Mouse (Mus musculus) forelimb bud, embryonic 11.5 days (tissue): ENCODE results near the gene Vdac1.

Experiments
- DNase-seq: peaks from one replicate; pipeline ENCODE4 v3.0.0-alpha.2; 2012; ENCODE audit warnings: low read depth, low spot score

Vdac1 gene

DNA sequence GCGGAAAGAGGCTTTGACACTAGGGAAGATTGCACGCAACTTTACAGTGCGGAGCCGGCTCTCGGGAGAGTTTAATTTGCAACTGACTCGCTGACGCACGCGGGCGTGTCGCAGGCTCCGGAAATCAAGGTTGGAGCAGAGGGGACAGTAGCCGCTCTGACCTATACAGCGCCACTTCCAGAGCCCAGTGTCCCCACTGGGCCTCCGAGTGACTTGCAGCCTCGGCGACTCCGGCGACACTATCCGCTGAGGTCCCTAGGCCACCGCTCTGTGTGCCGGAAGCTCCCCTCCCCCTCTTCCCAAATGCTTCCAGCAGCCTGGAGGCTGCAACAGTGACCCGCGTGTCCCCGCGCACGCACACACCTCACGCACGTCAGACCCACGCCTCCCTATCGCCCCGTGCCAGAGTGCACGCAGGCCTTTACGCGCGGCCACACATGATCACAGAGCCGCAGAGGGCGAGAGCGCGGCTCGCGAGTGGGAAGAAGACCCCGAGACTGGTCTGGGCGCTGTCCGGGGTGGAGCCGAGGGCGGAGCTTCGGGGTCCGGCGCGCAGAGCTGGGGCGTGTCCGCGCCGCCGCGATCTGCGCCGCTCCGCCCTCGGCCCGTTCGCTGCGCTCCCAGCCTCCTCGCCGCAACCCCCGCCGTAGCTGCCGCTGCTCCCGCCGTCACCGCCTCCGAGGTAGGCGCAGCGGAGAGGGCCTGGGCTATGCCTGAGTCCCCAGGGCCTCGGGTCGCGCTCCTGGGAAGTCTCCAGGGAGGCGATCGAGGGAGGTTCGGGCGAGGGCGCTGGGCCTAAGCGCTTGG lies at the start of gene Vdac1:
TSS of gene Vdac1 (plus strand) at position 390 of the 807 bp plus-strand sequence.
- peak; percentile 78 for DNase-seq

DNA sequence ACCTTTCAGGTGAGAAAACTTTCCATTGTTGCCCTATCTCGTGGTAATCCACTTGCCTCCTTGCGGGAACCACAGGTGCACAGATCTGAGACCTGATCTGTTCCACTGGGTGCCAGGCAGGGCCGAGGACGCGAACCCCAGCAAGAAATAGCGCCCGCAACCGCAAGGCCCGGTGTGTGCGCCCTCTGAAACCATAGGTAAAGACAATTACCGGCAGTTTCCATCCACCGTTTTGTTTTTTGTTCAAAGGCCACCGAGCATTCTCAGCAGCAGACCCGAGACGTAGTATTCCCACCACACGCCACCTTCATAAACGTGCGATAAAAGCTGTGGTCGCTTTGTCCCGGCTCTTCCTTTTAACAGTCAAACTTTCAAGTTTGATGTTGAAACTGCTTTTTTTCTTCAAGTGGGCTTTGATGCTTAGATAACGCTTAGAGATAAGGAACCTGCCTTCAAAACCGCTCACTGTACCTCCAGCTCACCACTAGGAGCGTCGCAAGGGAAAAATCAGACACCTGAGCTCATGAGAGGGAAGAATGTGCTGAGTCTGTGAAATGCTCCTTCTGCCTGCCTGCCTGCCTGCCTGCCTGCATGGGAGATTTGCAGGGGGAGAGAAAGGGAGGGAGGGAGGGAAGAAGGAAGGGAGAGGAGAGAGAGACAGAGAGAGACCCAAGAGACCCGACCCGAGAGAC lies 46.4 kb upstream of the Vdac1 start:
- DNase-seq = peak; percentile 26

- DNase-seq = no peak
These were observed 42.2 kb upstream of the Vdac1 start for GRCm38 (mm10) chr11:52318445-52318844.

DNA sequence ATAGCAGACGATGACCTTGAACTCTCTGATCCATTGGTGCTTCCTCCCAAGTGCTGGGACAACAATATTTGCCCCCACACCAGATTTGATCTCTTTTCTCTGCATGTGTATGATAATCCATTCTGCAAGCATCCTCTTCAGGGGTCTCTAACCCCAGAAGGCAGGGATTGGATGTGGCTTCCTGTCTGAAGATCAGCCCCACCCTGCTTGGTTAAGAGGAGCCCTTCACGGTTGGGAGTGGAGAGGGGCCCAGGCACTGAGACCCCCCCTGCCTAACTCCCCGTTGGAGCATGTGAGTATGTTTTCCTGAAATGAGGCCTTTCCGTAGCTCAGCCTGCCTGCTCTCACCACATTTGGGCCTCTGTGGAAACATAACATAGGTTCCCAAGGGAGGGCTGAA lies 41.0 kb upstream of the Vdac1 start:
- DNase-seq = no peak

- DNase-seq = no peak
These were observed 40.1 kb upstream of the Vdac1 start for GRCm38 (mm10) chr11:52320529-52320928.

DNA sequence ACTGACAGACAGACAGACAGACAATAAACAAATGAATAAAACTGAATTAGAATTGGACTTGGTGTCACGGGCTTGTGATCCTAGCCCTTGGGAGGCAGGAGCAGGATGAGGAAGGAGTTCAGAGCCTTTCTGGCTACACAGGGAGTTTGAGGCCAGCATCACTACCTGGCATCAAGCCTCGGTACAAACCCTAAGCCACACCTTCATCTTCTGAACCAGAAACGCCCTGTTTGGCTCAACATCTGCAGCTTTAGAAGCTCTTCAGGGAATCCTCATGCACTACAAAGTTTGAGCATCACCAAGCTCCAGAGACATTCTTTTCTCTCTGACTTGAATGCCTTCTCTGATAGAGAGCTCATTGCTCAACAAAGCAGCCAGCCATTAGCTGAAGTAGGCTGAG lies 39.1 kb upstream of the Vdac1 start:
- no peak for DNase-seq

DNA sequence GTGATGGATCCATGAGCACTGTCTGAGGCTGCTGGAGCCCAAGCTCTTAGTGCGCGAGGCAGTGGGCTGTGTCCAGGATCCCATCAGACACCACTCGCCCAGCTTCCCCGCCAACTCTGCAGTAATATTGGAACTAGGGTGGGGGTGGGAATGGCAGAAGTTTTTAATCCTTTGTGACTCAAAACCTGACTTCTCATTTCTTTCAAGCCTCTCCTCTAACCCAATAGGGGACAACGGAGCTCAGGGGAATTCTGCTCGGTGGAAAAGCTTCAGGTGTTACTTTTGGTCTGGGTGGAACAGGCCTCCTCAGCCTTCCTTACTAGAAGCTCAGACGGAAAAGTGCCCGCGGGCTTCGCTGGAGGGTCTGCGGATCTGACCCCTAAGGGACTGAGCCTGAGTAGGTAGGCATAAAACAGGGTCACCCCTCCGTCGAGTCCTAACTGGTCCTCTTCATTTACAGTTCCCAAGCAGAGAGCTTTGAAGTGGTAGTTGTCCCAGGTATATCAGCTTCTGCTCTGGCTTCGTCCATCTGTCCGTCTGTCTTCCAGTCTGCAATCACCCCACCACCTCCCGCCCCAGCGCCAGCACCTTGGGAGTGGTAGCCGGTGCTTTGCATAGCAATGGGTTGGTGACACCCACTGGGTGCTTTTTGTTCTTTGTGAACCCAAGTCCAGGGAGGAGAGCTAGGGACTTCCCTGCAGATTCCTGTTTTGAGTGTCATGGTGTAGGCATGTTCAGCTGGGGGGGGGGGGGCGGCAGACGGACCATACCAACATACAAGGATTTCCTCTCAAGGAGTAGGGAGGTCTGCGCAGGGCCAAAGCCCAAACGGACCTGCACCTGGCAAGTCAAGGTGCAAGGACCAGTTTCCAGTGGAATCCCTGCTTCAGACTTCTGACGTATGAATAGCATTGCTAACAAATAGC lies 36.0 kb upstream of the Vdac1 start:
- no peak for DNase-seq

DNA sequence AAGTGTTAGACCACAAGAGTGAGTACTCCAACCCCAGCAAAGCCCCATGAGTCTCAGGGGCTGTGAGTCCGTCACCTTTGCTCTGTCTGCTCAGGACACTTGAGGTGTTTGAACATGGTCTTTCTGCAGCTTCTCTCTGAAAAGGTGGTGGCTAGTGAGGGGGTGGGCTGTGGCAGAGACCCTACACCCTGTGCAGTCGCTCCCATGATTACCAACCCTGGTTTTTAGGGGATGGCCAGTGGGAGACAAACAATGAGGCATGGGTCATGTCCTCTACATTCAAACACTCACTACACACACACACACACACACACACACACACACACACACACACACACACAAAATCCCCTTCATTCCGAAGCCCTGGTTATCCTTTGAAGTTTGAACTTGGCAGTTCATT lies 33.3 kb upstream of the Vdac1 start:
- DNase-seq = no peak

DNA sequence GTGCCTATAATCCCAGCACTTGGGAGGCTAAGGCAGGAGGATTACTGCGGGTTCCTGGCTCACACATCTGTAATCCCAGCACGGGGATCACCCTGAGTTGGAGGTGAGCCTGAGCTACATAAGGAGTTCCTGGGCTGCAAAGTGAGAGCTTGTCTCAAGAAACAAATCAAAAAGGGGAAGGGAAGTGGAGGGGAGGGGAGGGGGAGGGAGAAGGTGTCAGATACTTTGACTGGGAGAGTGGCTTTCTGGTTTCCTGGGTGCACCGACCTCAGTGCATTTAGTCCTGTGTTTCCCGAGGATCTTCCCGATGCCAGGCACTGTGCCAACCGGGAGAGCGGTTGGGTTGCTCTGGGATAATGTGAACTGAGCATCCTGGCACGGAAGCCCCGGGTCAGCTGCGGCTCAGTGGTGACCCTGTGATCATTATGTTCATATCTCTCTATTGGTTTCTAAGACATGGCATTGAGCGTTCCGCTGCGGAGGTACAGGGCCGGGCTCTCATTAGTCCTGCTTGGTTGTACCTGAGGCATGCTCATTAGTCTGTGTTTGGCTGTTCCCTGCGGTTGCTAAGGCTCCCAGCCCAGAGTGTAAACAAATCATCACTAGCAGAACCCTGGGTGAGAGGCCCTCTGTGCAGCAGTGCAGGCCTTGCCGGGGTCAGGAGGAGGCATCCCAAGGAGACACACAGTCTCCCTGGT lies 28.1 kb upstream of the Vdac1 start:
- DNase-seq = peak; percentile 34

DNA sequence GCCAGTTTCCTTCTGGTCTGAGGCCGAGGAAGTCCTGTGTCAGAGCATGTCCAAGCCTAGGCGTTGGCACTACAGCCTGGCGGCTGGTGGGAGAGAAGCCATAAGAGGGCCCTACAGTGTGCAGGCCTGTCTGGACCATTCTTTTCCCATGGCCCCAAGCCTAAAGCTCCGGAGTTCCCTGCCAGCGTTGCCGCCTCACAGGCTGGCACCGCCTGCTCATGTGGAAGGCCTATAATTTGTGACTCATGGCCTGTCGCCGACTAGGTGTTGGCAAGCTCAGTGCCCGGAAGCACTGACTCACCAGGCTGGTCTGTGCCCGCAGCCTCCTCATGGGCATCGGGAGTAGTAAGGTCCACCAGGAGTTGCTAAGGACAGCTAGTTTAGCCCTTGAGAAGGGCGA lies 27.0 kb upstream of the Vdac1 start:
- DNase-seq = no peak

GRCm38 (mm10) chr11:52335263-52335662 lies 25.4 kb upstream of the Vdac1 start:
- no peak for DNase-seq

GRCm38 (mm10) chr11:52335924-52336323 lies 24.7 kb upstream of the Vdac1 start:
- no peak for DNase-seq

GRCm38 (mm10) chr11:52337651-52338295 lies 22.9 kb upstream of the Vdac1 start:
- no peak for DNase-seq

DNA sequence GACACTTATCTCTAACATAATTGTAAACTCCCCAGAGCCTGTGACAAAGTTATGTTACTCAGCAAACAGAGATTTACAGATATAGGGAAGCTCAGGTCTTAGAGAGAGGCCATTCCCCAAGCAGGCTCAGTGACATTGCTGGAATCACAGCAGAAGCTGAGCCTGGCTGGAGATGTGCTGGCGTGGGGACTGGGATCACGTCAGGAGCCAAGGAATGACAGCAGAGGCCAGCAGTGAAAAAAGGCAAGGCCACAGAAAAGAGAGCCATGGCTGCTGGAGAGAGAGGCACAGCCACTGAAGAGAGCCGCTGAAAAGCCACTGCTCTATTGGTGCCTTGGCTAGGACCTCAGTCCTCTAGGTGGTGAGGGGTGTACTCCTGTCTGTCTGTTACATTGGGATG lies 22.3 kb upstream of the Vdac1 start:
- DNase-seq = no peak

DNA sequence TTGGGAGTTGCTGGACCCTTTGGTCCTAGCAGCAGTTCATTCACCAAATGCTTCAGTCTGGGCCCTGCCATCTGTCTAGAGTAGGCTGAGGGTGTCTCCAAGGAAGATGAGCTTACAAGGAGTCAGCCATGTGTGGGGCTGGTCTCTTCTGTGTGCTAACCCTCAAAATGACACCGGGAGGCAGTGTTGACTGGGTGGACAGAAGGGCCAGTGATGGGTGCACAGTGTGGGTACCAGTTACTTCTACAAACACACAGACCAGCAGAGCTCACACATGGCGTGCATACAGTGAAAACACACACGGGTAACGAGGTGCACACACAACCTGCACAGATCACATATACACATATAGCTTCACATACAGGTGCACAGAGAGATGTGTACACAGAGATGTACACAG lies 21.6 kb upstream of the Vdac1 start:
- no peak for DNase-seq

- DNase-seq = no peak
These were observed 21.1 kb upstream of the Vdac1 start for GRCm38 (mm10) chr11:52339512-52339911.

GRCm38 (mm10) chr11:52340123-52340864 lies 20.4 kb upstream of the Vdac1 start:
- no peak for DNase-seq

GRCm38 (mm10) chr11:52341001-52341400 lies 19.7 kb upstream of the Vdac1 start:
- DNase-seq = no peak

GRCm38 (mm10) chr11:52341476-52341875 lies 19.2 kb upstream of the Vdac1 start:
- DNase-seq = no peak

DNA sequence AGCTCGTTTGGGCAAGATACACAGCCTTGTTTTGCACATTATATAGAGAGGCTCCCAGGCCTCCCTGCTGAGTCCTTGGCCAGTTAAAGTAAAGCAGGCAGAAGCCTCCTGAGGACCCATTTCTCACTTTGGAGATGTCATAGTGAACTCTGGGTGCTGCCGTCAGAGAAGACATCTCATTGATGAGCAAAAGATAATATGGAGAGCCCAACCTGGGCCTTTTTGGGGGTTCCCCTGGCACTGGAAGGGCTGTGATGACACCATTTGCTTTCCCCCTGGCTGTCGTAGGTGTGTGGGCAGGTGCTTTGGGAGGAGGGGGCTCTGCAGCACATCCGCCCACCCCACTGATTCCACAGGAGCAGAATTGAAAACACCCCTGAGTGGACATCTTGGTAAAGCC lies 18.4 kb upstream of the Vdac1 start:
- no peak for DNase-seq
